Comparison of ENCODE assay signal across 24 mouse cellular contexts in genomic region chr11:83995535-83995950, GRCm38 (mm10). TPM values are rescaled to one million over a fixed set of nuclear protein-coding genes. Genes with fewer than 3 reads are reported as not detected.
DNase-seq lines count a peak whose midpoint lies in the region; ATAC-seq lines count a peak whose summit lies in the region.
"Had no signal": no experiment of that assay in that cellular context is flagged by ENCODE, and none has a peak within 500 bp of the region (broad histone marks: within the 10 kb centered on the region; RNA-seq: fewer than 3 reads in every experiment).

No protein-coding gene starts in this region.

- peak; percentile 34 for DNase-seq in layer of hippocampus, adult 9-11 months
- no peak for DNase-seq in layer of hippocampus, postnatal 36 days
- peak; percentile 77 for DNase-seq in brain, adult 2 months (ENCODE audit: low read depth, low spot score)
- DNase-seq in frontal cortex, postnatal 36 days (ENCODE audit: low spot score in 2 of 2), result peak; percentile 33 to 76
- peak; percentile 55 to 59 for DNase-seq in left cerebral cortex, postnatal 36 days (ENCODE audit: low spot score in 2 of 2)
- no peak for DNase-seq in kidney, adult 9 months
- DNase-seq in spleen, adult 18-20 months, result no peak
- DNase-seq: adrenal gland, postnatal 14 days; cerebellum, adult 11-12 months; cerebellum, adult 9-11 months; embryo, embryonic 11 days; gastrocnemius, adult 2 months; gastrocnemius, postnatal 36 days; heart, adult 2 months; heart, postnatal 4 days; kidney, postnatal 36 days; lung, adult 2 months; lung, postnatal 10 days; thymus, postnatal 14 days had no signal

- ATAC-seq in erythroid progenitor cell, adult 5-6 weeks (replicated peaks; ENCODE audit: low FRiP score, poor library complexity, severe bottlenecking), result no peak
- ATAC-seq: forebrain, embryonic 16.5 days; intestine, postnatal 0 days; midbrain, embryonic 13.5 days; Patski had no signal

- intact Hi-C loops in left cerebral cortex, postnatal 36 days (cut with DNase I), result no loop called here

RNA-seq across cellular contexts. Expression of gene Synrg, which starts 31.3 kb away (rescaled TPM):
- 10 to 100 TPM; 64.5 to 72.8 TPM for total RNA-seq in layer of hippocampus, postnatal 36 days (2021)
- total RNA-seq in left cerebral cortex, postnatal 36 days (2021), result 10 to 100 TPM; 58.1 to 58.8 TPM
- total RNA-seq in erythroid progenitor cell, adult 5-6 weeks (2015; ENCODE audit: low replicate concordance), result 17.6 and 20.9 TPM in 2 replicates
- total RNA-seq in erythroid progenitor cell, adult 5-6 weeks (2017; ENCODE audit: low replicate concordance), result 17.8 and 21.9 TPM in 2 replicates

RNA-seq across cellular contexts. Expression of gene Ddx52, which starts 53.7 kb away (rescaled TPM):
- total RNA-seq in layer of hippocampus, postnatal 36 days (2021), result 10 to 100 TPM; 13.8 to 14.2 TPM
- total RNA-seq in left cerebral cortex, postnatal 36 days (2021), result 10 to 100 TPM; 12.8 to 14.8 TPM
- total RNA-seq in erythroid progenitor cell, adult 5-6 weeks (2015; ENCODE audit: low replicate concordance), result 10.5 and 21.0 TPM in 2 replicates
- 17.8 and 22.6 TPM in 2 replicates for total RNA-seq in erythroid progenitor cell, adult 5-6 weeks (2017; ENCODE audit: low replicate concordance)

Comparison
In these comparisons a context has a peak if more than half of its experiments do, and no peak if none do; other contexts are left out.
1. DNase-seq: peak in layer of hippocampus, adult 9-11 months (single experiment), brain, adult 2 months (single experiment), frontal cortex, postnatal 36 days (2 of 2) and left cerebral cortex, postnatal 36 days (2 of 2); none in layer of hippocampus, postnatal 36 days (0 of 2), kidney, adult 9 months (single experiment) and spleen, adult 18-20 months (0 of 2).